Mouse (Mus musculus) small intestine, adult 2 months (tissue): ENCODE results near the gene Man1c1. TPM values are rescaled to one million over a fixed set of nuclear protein-coding genes. Genes with fewer than 3 reads are reported as not detected.
A peak's percentile ranks its signal among the peaks of the same experiment; 100 is the strongest.

Experiments used
- H3K27ac ChIP-seq: fragments of 200-500 bp; 2 replicates; pipeline ENCODE4 v1.5.1; 2012; ENCODE audit warnings: low read depth, low read length, control low read depth, inconsistent platforms; ENCODE audit not compliant: insufficient read depth
- H3K27me3 ChIP-seq: fragments of 200-500 bp; 2 replicates; pipeline ENCODE4 v1.6.1; 2012; ENCODE audit warnings: mild to moderate bottlenecking, moderate library complexity, low read length, inconsistent platforms; ENCODE audit not compliant: control insufficient read depth, insufficient read depth
- H3K36me3 ChIP-seq: fragments of 200-500 bp; 2 replicates; pipeline ENCODE4 v1.6.1; 2012; ENCODE audit warnings: mild to moderate bottlenecking, low read length, control low read depth, inconsistent platforms; ENCODE audit not compliant: control insufficient read depth, insufficient read depth
- H3K4me1 ChIP-seq: fragments of 200-500 bp; 2 replicates; pipeline ENCODE4 v1.6.1; 2012; ENCODE audit warnings: low read length, inconsistent platforms, mixed read lengths; ENCODE audit not compliant: control insufficient read depth, insufficient read depth, insufficient read length
- H3K4me3 ChIP-seq: fragments of 200-500 bp; 2 replicates; pipeline ENCODE4 v1.5.1; 2012; ENCODE audit warnings: low read depth, mild to moderate bottlenecking, control low read depth, inconsistent platforms, low read length, moderate library complexity
- CTCF ChIP-seq: fragments of 200-500 bp; IDR thresholded peaks from 2 replicates; pipeline ENCODE4 v1.5.1; 2012; ENCODE audit warnings: low read depth, mild to moderate bottlenecking, control low read depth, inconsistent platforms, low read length, moderate library complexity, mixed read lengths; ENCODE audit not compliant: insufficient replicate concordance, insufficient read length; ENCODE audit errors: extremely low read depth
- POLR2A ChIP-seq: fragments of 200-500 bp; IDR thresholded peaks from 2 replicates; pipeline ENCODE4 v1.6.1; 2012; ENCODE audit warnings: low read depth, mild to moderate bottlenecking, control low read depth, inconsistent platforms, low read length, moderate library complexity
- WGBS: fragments of 180-500 bp; shearing (Covaris S2); methylation state at CpG from one replicate; pipeline ENCODE4 v1.1.7; 2018; 5-methylcytosine and 5-hydroxymethylcytosine counted together
- polyA plus RNA-seq: library from polyadenylated mRNA; depleted of rRNA; stranded (reverse); fragments of >200 nt; gene quantifications from 2 replicates; pipeline ENCODE4 v1.2.3, GENCODE M21; 2012

The Man1c1 gene
- polyA plus RNA-seq, 1 experiment, result 3.7 TPM

- Histone ChIP-seq H3K27ac (no peak overlapping the region), H3K4me3 (no peak overlapping the region), H3K4me1 (0 out of 2 replicates have a peak, but pooled peaks cover 6% of the 10 kb centered on the region), H3K27me3 (no peaks in the 10 kb centered on the region), H3K36me3 (no peaks in the 10 kb centered on the region)
- TF ChIP-seq POLR2A (no peak), CTCF (no peak)
- 59% methylated on average over 3 of the region's 3 CpGs for WGBS
Observed at GRCm38 (mm10) chr4:134602610-134603009, 101.5 kb downstream of the Man1c1 start.

GRCm38 (mm10) chr4:134601981-134602380 lies 102.1 kb downstream of the Man1c1 start:
- TF ChIP-seq CTCF, result no peak
- TF ChIP-seq POLR2A, result no peak
- no peaks in the 10 kb centered on the region for H3K27me3 ChIP-seq
- no peak overlapping the region for H3K27ac ChIP-seq
- H3K4me3 ChIP-seq, result no peak overlapping the region
- 34% methylated on average over 7 of the region's 7 CpGs for WGBS
- H3K36me3 ChIP-seq, result no peaks in the 10 kb centered on the region
- 0 out of 2 replicates have a peak, but pooled peaks cover 6% of the 10 kb centered on the region for H3K4me1 ChIP-seq

GRCm38 (mm10) chr4:134601404-134601803 lies 102.7 kb downstream of the Man1c1 start:
- H3K27ac ChIP-seq, result peak overlapping the region; percentile 31; the same call in 1 of the 2 replicates

GRCm38 (mm10) chr4:134600777-134601176 lies 103.3 kb downstream of the Man1c1 start:
- H3K4me3 ChIP-seq, result no peak overlapping the region
- TF ChIP-seq CTCF, result no peak
- no peak for TF ChIP-seq POLR2A
- 0 out of 2 replicates have a peak, but pooled peaks cover 6% of the 10 kb centered on the region for H3K4me1 ChIP-seq
- H3K36me3 ChIP-seq, result no peaks in the 10 kb centered on the region
- 69% methylated on average over 7 of the region's 7 CpGs for WGBS
- H3K27ac ChIP-seq, result peak overlapping the region; percentile 31; the same call in 1 of the 2 replicates
- no peaks in the 10 kb centered on the region for H3K27me3 ChIP-seq

More at GRCm38 (mm10) chr4:134601404-134601803, 102.7 kb downstream of the Man1c1 start:
- Histone ChIP-seq H3K27me3 (no peaks in the 10 kb centered on the region), H3K4me1 (0 out of 2 replicates have a peak, but pooled peaks cover 6% of the 10 kb centered on the region), H3K4me3 (no peak overlapping the region), H3K36me3 (no peaks in the 10 kb centered on the region)
- no peak for TF ChIP-seq POLR2A
- TF ChIP-seq CTCF, result no peak
- WGBS, result 42% methylated on average over 8 of the region's 8 CpGs

- WGBS, result 89% methylated on average over 9 of the region's 9 CpGs
- no peaks in the 10 kb centered on the region for H3K27me3 ChIP-seq
Observed at GRCm38 (mm10) chr4:134600060-134600459, 104.0 kb downstream of the Man1c1 start.

GRCm38 (mm10) chr4:134596816-134597692 lies 107.0 kb downstream of the Man1c1 start:
- Histone ChIP-seq H3K4me1 (0 out of 2 replicates have a peak, but pooled peaks cover 6% of the 10 kb centered on the region), H3K27me3 (no peaks in the 10 kb centered on the region), H3K36me3 (no peaks in the 10 kb centered on the region), H3K27ac (no peak overlapping the region), H3K4me3 (no peak overlapping the region)
- WGBS, result 49% methylated on average over 10 of the region's 10 CpGs
- TF ChIP-seq CTCF, result no peak
- TF ChIP-seq POLR2A, result no peak

More at GRCm38 (mm10) chr4:134600060-134600459, 104.0 kb downstream of the Man1c1 start:
- no peak overlapping the region for H3K4me3 ChIP-seq
- H3K27ac ChIP-seq, result no peak overlapping the region
- H3K4me1 ChIP-seq, result 0 out of 2 replicates have a peak, but pooled peaks cover 6% of the 10 kb centered on the region
- TF ChIP-seq POLR2A (no peak), CTCF (no peak)
- H3K36me3 ChIP-seq, result no peaks in the 10 kb centered on the region

GRCm38 (mm10) chr4:134594731-134595439 lies 109.2 kb downstream of the Man1c1 start:
- TF ChIP-seq CTCF (no peak), POLR2A (no peak)
- no peak overlapping the region for H3K27ac ChIP-seq
- H3K27me3 ChIP-seq, result no peaks in the 10 kb centered on the region
- no peak overlapping the region for H3K4me3 ChIP-seq
- no peaks in the 10 kb centered on the region for H3K36me3 ChIP-seq
- H3K4me1 ChIP-seq, result peaks cover 9% of the 10 kb centered on the region
- 85% methylated on average over 10 of the region's 10 CpGs for WGBS
